Mouse (Mus musculus): ENCODE measurements around the gene Ppp4c.
A peak's percentile ranks its signal among the peaks of the same experiment; 100 is the strongest.
"Not testable (repeated sequence)": the region's sequence is repeated elsewhere in the genome, so short reads cannot be mapped to it uniquely, and the experiment has no call there.

Ppp4c gene

DNA sequence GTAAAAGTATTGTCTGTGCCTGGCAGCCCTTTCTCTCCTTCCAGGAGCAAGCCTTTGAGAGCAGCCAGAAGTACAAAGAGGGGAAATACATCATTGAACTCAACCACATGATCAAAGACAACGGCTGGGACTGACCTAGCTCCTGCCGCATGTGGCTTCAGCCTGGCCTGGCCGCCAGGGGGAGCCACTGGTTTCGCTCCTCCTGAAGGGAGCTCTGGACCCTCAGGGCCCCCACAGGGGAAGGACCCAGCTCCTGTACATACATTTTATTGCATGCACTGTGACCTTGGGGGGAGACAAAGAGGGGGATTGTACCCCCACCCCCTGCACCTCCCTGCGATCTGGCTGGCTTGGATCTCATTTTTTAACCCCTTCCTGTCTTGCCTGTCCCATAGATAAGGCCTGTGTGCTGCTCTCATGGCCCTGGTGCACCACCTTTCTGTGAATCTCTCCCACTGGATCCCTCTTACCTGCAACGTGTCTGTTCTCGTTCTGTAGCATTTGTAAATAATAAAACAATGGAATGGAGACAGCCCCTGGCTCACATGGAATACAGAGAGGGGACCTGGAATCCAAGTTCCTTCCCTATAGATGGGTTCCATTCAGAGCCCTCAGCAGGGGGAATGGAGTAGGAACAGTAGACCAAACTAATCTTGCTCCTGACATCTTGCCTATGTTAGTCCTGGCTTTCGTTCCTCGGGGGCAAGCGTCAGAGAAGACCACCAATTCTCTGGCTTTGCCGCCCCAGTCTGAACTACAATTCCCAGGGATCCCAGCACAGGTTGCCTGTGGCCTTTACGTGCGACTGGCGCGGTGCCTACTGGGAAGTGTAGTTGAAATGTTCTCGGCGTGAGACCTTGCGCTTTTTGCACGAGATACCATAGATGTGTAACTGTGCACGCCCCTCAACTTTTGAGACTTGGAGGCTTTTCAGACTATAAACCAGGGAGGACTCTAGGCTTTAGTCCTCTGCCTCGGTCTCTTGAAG, 12.0 kb downstream of the Ppp4c start:
- peak; percentile 90 to 94 for DNase-seq

DNA sequence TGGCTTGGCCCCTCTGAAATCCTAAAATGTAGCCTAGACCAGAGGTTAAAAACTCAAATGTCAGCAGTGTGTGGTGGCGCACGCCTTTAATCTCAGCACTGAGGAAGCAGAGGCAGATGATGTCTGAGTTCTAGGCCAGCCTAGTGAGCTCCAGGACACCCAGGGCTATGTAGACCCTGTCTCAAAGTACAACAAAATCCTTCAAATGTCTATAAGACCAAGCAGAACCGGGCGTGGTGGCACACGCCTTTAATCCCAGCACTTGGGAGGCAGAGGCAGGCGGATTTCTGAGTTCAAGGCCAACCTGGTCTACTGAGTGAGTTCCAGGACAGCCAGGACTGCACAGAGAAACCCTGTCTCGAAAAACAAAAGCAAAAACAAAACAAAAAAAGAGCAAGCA, 13.2 kb downstream of the Ppp4c start:
- DNase-seq = not testable (repeated sequence)

DNA sequence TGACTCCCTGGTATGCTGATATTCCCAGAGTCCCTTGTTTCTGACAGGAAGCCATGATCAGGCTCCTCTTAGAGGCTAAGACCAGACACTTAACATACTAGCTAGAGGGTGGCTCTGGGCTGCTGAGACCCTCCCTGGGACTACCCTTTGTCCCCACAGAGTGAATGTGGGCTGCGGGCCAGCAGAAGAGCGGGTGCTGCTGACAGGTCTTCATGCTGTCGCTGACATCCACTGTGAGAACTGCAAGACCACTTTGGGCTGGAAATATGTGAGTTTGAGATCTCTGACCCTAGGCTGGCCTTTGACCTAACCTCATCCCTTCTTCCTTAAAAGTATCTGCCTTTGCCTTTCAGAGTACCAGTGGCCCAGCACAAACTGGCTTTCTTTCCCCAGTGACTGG, 14.1 kb downstream of the Ppp4c start:
- no peak for DNase-seq

DNA sequence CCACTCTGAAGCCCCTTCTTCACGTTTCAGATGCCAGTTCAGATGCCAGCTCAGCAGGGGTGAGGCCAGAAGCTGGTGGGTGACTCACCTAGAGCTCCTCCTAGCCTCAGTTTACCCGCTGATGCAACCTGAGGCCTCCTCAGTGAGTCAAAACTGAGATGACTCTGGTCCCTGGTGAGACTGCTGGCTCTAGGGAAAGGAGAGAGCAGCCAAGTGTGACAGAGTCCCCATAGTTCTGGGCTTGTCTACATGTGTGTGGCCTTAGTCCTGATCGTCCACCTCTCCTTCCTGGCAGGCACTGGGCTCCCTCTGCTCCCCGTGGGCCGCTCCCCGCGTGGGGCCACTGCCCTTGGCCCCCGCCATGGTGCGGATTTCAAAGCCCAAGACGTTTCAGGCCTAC, 14.8 kb downstream of the Ppp4c start:
- peak; percentile 36 to 49 for DNase-seq

DNA sequence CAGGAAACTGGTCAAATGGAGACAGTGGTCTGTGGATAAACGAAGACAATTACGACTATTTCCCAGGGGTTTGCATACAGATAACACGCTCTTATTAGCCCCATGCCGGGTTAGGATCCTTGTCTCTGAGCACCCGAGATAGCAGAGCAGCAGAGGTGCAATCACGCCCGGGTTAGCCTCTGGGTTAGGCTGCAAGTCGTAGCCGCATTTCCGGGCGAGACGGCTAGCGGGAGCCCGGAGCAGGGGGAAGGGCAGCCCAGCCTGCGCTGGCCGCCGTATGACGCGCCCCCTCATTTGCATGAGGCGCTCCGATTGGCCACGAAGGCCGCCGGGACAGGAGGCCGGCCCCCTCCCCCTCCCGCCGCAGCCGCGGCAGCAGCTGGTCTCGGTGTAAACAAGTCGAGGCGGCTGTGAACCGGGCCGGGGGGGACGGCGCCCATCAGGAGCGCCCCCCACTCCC, 15.7 kb downstream of the Ppp4c start, which contains the start of gene Ypel3:
Ypel3 (plus strand) TSS at position 358 of the 460 bp plus-strand sequence.
- peak; percentile 98 to 99 for DNase-seq

DNA sequence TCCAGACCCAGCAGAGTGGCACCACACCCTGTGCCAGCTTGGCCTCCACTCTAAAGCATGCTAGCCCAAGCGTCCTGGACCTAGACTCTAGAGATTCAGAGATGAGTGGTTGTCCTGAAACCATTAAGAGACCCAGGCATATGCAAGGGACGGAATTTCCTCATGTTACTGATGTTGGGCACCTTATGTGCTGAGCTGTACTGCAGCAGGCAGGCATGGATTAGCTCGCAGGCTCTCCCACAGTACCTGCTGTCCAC, 16.4 kb downstream of the Ppp4c start:
- no peak for DNase-seq

DNA sequence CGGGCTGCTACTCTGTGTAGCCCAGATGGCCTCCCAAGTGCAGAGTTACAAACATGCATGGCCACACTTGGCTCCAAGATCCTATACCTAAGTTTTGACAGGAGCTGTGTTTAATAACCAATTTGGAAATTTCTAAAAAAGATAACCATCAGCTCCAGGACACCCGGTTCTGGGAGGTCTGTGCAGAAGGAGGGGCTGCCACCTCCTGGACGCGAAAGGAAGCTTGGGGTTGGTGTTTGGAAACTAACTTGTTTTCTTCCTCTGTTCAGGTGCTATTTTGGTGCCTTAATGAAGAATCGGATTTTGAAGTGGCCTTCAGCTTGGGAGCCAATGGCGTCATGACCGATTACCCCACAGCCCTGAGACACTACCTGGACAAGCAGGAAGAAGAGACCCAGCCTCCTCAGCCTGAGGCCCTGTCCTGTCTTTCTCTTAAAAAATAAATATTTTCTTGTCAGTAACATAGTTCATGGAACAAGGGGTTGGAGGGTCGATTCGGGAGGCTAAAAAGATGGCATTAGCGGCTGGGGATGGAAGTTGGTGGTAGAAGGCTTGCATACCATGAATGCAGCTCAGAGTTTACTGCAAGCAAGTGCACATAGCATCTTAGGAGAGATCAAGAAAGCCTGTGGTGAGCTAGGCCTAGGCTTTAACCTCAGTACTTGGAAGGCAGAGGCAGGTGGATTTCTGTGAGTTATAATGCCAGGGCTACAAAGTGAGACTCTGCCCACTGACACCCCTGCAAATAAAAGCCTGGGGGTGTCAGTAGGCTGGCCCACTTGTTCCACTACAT, 16.9 kb downstream of the Ppp4c start:
- DNase-seq = peak in 1 of 2 experiments; percentile 48

DNA sequence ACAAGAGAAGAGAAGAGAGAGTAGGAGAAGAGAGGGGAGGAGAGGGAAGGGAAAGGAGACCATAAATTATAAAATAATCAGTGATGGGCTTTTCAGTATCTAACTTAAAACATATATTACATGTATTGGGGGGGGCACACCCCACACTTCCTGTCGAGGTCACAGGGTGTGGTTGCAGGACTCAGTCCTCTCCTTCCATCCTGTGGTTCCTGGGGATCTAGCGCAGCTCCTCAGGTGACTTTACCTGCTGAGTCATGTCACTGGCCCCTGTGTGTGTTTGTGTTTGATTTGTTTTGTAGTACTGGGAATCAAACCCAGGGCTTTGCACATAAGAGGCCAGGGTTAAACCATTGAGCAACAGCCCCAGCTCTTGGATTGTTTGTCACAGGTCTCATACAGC, 17.8 kb downstream of the Ppp4c start:
- DNase-seq = no peak

DNA sequence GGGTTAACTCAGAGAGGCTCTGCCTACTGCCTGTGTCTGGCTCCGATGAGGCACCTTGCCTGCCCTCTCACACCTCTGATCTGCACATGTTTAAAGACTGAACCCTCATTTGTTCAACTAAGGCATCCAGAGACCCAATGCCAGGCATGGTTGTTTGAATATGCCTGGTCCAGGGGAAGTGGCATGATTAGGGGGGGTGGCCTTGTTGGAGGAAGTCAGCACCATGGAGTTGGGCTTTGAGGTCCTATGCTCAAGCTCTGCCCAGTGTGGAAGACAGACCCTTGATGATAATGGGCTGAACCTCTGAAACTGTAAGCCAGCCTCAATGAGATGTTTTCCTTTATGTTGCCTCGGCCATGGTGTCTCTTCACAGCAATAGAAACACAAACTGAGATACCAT, 18.9 kb downstream of the Ppp4c start:
- no peak for DNase-seq

DNA sequence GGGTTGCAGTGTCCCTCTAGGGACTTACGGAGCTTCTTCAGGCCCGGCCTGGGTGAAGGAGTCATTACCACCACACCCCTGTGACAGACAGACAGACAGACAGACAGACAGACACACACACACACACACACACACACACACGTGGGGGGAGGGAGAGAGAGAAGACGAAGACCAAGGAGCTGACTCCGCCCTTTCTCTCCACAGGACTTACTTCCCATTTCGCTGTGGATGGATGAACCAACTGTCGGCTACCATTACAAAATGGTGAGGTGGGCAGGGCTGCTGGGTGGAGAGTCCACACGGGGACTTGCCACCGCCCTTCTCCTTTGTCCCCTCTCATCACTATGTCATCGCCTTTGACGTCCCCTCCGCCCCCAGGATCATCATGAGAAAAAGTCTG, 21.5 kb downstream of the Ppp4c start:
- no peak for DNase-seq

DNA sequence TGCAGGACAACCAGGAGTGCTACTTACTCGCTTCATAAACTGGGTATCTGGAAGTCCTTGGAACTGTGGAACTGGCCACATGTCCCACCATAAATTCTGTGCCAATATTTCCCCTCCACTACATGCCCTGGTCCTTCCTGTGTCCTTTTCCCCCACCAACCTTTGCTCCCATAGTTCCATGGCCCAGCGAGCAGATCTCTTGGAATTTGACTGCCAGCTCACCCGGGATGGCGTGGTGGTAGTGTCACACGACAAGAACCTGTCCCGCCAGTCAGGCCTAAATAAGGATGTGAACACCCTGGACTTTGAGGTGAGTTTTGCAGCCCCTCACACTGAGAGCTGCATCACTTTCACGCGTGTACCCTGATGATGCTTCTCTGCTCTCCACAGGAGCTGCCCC, 25.3 kb downstream of the Ppp4c start:
- DNase-seq = peak in 1 of 2 experiments; percentile 52

DNA sequence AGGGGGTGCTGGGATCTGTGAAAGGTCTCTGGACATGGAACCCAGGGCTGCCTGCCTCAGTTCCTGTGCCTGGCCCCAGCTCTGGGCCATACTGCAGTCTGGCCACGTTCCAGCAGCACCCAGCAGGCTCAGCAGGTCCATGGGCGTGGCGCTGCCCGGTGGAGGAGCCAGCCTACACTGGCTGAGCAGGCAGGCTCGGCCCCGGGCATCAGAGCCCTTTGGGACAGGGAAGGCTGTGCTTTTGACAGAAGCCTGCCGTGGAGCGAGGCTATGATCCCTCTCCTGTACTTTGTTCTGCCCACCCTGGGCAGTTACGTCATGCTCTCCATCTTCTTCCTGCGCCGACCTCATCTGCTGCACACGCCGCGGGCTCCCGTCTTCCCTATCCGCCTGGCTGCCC, 26.1 kb downstream of the Ppp4c start, which contains the start of gene Gdpd3:
Gdpd3 (plus strand) TSS at position 134 of the 400 bp plus-strand sequence.
- DNase-seq = peak; percentile 68 to 80

DNA sequence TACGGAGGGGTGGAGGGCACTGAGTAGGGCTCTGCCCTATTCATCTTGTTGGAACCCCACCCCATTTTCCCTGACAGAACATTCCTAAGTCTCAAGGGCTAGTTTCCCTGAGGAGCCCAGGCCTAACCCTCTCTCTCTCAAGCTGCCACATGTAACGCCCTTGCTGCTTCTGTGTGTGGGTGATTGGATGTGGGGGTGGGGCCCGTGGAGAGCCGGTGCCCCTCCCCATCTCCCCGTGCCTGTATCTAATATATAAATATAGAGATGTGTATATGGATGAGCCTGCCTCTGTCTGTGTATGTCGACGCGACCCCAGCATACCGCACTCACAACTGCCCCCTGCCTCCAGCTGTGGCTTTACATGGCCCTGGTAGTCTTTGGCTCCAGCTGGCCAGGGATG, 26.8 kb downstream of the Ppp4c start:
- DNase-seq = no peak

DNA sequence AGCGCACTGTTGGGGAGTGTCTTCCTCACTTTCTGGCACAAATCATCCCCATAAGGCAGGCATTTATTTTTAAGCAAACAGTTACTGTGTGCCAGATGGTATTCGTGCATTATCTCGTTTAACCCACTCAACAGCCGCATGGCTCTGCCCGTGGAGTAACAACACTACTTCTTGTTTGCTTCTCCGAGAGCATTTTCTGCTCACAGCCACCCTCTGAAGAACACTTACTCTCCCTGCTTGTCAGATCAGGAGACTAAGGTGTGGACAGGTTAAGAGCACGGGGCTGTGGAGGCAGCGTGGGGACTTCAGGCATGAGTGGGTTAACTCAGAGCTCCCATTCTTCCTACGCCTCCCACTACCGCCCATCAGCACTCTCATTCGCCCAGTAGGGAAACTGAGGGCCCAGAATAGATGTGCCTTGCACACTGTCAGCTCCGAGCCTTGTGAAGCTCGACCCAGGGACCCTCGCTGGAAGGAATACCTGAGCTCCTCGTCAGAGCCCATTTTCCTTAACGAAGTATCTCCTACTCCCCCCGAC, 29.8 kb downstream of the Ppp4c start:
- no peak for DNase-seq

DNA sequence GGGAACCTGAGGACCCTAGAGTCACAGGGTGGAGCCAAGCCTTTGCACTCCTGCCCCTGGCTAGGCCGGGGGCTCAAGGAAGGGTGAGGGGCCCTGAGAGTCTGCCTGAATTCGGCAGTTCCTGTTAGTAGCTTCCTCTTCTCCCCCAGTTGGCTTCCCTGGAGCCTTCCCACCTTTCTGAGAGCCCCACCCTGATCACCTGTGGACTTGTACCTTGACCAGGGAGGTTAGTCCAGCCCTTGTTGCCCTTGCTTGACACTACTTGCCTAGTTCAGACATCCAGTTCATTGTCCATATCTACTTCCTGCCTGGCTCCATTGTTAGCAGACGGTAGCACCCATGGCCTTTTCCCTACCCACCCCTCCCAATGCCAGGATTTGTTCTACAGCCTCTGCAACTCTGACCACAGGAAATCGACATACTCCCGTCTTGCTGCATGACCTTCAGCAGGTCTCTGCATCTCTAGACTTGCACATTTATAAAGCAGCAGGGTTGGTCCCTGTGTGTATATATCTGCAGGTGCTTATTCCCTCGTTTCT, 30.7 kb downstream of the Ppp4c start:
- DNase-seq = no peak

DNA sequence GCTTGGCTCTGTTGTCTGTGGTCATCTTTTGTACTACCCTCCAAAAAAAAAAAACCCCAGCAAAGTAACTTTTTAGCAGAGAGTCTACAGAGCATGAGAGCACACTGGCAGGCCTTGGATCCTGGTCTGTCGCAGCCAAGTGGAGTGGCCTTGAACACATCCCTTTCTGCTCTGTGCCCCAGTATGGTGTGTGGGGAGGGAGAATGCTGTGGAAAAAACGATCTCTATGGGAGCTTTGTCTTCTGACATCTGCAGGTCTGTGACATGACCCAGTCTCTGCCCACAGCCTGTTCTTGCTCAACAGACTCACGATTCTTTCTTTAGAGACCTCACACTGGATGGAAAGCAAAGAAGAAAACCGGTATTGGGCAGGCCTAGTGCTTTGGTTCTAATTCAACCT, 31.3 kb downstream of the Ppp4c start:
- no peak for DNase-seq

DNA sequence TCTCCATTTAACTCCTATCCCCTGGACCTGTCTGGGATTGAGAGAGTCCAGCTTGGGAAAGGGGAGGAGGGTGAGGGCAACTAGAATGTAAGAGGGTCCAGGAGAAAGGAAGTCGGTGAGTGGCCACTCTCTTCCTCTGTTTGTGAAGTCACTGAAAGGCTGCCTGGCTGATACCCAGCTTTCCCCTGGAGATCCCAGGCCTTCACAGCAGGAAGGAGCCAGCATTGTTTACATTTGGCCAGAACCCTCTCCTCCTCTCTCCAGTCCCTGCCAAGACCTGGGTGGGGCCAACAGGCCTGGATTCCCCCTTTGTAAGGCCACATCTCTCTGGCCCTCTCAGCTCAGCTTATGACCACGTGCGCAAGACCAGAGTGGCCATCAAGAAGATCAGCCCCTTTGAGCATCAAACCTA, 31.9 kb downstream of the Ppp4c start:
- DNase-seq = peak; percentile 75 to 79

DNA sequence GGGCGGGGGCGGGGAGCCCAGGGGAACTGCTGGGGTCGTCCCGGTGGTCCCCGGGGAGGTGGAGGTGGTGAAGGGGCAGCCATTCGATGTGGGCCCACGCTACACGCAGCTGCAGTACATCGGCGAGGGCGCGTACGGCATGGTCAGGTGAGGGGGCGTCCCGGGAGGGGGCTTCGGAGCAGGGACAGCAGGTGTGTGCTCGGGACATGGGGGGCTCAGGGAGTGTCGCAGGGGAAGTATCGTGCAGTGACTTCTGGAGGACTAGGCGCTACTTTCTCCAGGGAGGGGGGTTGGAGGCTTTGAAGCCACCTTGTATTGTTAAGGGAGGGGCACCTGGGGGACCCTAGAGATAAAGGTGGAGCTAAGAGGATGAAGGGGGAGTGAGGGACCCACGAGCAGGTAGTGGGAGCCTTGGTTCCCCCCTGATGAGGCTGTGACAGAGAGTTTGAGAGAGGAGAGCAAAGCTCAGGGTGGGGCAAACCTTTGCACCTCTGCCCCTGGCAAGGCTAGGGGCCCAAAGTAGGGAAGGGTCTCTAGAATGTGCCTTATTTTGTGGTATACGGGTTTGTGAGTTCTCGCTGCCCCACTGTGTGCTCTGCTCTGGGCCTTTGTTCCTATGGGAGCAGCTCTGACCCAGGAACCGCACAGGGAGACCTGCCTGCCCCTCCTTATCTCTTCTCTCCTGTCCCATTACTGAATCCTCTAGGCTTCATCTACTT, 32.5 kb downstream of the Ppp4c start:
- DNase-seq = no peak

DNA sequence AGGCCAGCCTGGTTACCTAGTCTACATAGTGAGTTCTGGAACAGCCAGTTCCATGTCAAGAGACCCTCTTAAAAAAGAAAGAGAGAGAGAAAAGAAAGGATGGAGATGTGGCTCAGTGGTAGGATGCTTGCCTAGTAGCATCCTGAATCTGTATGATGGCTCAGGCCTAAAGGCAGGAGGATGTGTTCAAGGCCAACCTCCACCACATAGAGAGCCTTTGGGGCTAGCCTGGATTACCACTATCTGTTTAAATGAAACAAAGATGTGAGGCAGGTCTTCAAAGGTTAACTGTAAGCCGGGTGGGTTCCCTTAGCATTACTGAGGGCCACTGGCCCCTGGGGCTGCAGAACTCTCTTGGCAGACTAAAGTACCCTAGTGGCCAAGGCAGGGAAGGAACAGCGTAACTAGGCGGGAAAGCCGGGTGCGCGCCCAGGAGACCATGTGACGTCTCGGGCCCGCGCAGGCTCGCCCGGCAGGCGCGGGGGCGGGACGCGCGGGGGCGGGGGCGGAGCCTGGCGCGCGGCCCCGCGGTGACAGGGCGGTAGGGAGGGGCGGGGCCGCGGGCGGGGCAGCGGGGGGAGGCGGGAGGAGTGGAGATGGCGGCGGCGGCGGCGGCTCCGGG, 33.1 kb downstream of the Ppp4c start, which contains the start of gene Mapk3:
Mapk3 (plus strand) TSS at position 552 of the 622 bp plus-strand sequence.
- DNase-seq = peak; percentile 93

DNA sequence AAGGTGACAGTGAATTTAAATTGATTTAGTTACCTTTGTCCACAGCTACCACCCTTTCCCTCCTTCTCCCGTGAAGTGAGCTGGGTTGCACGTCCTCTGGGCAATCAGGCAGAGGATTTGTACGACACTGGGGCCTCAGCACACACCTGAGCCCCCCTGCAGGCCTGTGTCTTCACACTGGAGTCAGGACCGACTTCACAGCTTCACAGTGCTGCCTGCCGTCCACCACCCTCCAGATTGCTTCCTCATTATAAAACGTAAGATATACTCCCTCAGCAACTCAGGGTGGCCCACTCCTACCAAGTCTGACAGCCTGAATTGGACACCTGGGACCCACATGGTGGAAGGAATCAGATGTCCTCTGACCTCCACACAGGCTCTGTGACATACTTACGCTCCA, 33.8 kb downstream of the Ppp4c start:
- no peak for DNase-seq

DNA sequence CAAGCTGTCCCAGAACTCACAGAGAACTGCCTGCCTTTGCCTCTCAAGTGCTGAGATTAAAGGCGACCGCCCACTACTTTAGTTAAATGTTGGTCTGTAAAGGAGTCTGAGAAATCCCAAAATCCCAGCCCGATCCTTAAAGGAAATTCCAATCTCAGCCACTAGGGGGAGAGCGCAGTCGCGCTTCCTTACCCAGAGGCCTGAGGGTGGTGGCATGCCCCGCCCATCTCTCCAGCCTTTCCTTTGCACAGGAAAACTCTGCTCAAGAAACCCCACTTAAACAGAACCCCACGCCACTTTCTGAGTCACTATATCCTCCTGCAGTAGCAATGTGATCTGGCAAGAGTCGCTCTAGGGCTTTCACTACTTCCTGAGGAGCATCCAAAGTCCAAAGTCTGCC, 37.4 kb downstream of the Ppp4c start:
- peak; percentile 87 to 90 for DNase-seq

Measured in kidney, postnatal 36 days (tissue).